Mouse (Mus musculus) forebrain, embryonic 16.5 days (tissue): ENCODE results near the gene Rbms3. TPM values are rescaled to one million over a fixed set of nuclear protein-coding genes. Genes with fewer than 3 reads are reported as not detected.

ENCODE experiments used
- ATAC-seq: fragments of 200-750 bp; cut with Nextera tagmentation; 2 replicates; pipeline ENCODE4 v1.8.0; 2017; ENCODE audit warnings: mild to moderate bottlenecking, moderate library complexity
- H3K27ac ChIP-seq: fragments of 300-500 bp; sonication (generic); 2 replicates; pipeline ENCODE4 v1.5.1; 2014; ENCODE audit warnings: low read length, control low read depth
- H3K27me3 ChIP-seq: fragments of 300-500 bp; sonication (generic); replicated peaks from 2 replicates; pipeline ENCODE4 v1.6.1; 2014; ENCODE audit warnings: low read length; ENCODE audit not compliant: control insufficient read depth, insufficient read depth
- H3K36me3 ChIP-seq: fragments of 300-500 bp; sonication (generic); 2 replicates; pipeline ENCODE4 v1.6.1; 2014; ENCODE audit not compliant: control insufficient read depth, insufficient read depth
- H3K4me1 ChIP-seq: fragments of 300-500 bp; sonication (generic); replicated peaks from 2 replicates; pipeline ENCODE4 v1.6.1; 2014; ENCODE audit warnings: low read length; ENCODE audit not compliant: control insufficient read depth, insufficient read depth
- H3K4me2 ChIP-seq: fragments of 300-500 bp; sonication (generic); 2 replicates; pipeline ENCODE4 v1.6.1; 2014; ENCODE audit warnings: mild to moderate bottlenecking, low read length, control low read depth
- H3K4me3 ChIP-seq: fragments of 300-500 bp; sonication (generic); replicated peaks from 2 replicates; pipeline ENCODE4 v1.5.1; 2014; ENCODE audit warnings: mild to moderate bottlenecking, low read length, control low read depth
- H3K9ac ChIP-seq: fragments of 300-500 bp; sonication (generic); replicated peaks from 2 replicates; pipeline ENCODE4 v1.6.1; 2014; ENCODE audit warnings: low read depth, low read length, control low read depth
- H3K9me3 ChIP-seq: fragments of 300-500 bp; sonication (generic); 2 replicates; pipeline ENCODE4 v1.6.1; 2016; ENCODE audit warnings: low read length; ENCODE audit not compliant: control insufficient read depth
- WGBS: fragments of 180-500 bp; shearing (Covaris S2); extraction: QIAGEN DNeasy Blood & Tissue Kit; methylation state at CpG from one replicate; pipeline ENCODE4 v1.1.7; 2014; 5-methylcytosine and 5-hydroxymethylcytosine counted together
- polyA plus RNA-seq: library from polyadenylated mRNA; unstranded; fragments of >200 nt; fragmentation: Nextera tagmentation; extraction: Ambion mirVana; gene quantifications from 2 replicates; pipeline ENCODE4 v1.2.1, GENCODE M21; 2015

Gene Rbms3
- polyA plus RNA-seq, 1 experiment from 2014 or later: 25.7 TPM

DNA sequence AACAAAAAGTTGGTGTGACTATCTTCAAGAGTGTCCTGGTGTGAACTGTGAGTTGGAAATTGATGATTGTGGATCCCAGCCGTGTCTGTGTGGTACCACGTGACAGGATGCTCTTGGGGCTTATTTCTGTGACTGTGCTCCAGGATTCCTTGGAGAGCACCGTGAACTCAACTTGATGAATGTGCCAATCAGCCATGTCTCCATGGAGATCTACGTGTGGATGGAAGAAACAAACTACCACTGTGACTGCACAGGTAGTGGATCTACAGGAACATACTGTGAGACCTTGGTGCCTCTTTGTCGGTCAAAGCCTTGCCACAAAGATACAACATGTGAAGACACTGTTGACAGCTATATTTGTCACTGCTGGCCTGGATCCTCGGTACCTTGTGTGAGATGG is 570.6 kb downstream of the Rbms3 start:
- 85% methylated on average over 6 of the region's 6 CpGs for WGBS
- no peak overlapping the region for H3K4me3 ChIP-seq
- H3K9ac ChIP-seq: no peak overlapping the region
- H3K4me1 ChIP-seq: no peaks in the 10 kb centered on the region
- no peak for ATAC-seq
- no peaks in the 10 kb centered on the region for H3K27me3 ChIP-seq
- no peak overlapping the region for H3K27ac ChIP-seq
- no peaks in the 10 kb centered on the region for H3K36me3 ChIP-seq
- H3K4me2 ChIP-seq: no peak overlapping the region
- no peaks in the 10 kb centered on the region for H3K9me3 ChIP-seq

DNA sequence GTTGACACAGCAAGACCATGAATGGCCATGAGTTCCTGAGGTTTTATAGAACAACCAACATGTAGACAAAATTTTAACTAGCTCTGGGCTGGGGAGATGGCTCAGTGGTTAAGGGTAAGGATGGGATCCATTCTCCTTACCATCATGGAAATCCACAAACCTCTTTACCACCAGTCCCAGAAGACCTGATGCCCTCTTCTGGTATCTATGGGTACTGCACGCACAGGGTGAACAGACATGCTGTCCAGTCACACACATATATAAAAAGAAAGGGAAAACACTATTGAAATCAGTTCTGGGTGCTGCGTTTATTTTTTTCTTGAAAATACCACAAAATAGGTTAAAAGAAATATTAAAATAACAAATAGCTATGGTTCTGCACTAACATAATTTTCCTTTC is 577.8 kb downstream of the Rbms3 start:
- Histone ChIP-seq H3K36me3 (no peaks in the 10 kb centered on the region), H3K9ac (no peak overlapping the region), H3K27me3 (no peaks in the 10 kb centered on the region), H3K4me3 (no peak overlapping the region), H3K9me3 (no peaks in the 10 kb centered on the region), H3K4me2 (no peak overlapping the region), H3K27ac (no peak overlapping the region), H3K4me1 (no peaks in the 10 kb centered on the region)
- 98% methylated on average over 2 of the region's 2 CpGs for WGBS
- no peak for ATAC-seq

DNA sequence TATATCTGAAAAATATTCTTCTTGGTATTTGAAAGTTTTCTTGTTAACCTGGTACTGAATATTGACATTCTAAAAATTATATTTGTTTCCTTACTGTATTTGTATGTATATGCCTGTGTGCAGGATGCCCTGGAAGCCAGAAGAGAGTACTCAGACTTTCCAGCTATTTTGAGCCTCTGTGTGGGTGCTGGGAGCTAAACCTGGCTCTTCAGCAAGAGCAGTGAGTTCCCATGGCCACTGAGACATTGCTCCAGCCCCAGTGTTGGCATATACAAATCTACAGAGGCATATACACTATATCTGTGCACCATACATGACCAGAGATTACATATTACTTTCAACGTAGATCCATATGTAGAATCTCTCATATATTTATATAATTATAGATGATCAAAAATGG is 581.1 kb downstream of the Rbms3 start:
- Histone ChIP-seq H3K9ac (no peak overlapping the region), H3K4me3 (no peak overlapping the region), H3K9me3 (no peaks in the 10 kb centered on the region), H3K27me3 (no peaks in the 10 kb centered on the region), H3K36me3 (no peaks in the 10 kb centered on the region), H3K4me1 (no peaks in the 10 kb centered on the region), H3K4me2 (no peak overlapping the region), H3K27ac (no peak overlapping the region)
- no peak for ATAC-seq
- 97% methylated on average over 1 of the region's 1 CpGs for WGBS

DNA sequence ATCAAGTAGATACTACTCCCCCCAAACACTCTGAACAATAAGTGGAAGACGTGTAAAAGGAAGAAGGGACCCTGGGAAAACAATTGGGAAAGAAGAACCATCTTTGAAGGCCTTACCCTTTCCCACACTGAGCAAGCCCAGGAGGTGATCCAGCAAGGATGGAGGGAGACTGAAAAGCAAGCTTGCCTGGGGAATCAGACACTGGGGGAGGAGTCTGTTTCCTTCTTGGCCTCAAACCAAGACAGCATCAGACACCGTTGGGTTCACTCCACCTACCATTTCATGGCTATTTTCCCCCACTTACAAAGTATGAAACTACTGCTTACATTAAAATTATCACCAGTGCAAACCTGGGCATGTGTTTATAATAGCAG is 587.7 kb downstream of the Rbms3 start:
- no peak for ATAC-seq
- no peak overlapping the region for H3K4me2 ChIP-seq
- no peak overlapping the region for H3K9ac ChIP-seq
- H3K4me3 ChIP-seq: no peak overlapping the region
- H3K9me3 ChIP-seq: no peaks in the 10 kb centered on the region
- no peaks in the 10 kb centered on the region for H3K27me3 ChIP-seq
- no peak overlapping the region for H3K27ac ChIP-seq
- H3K36me3 ChIP-seq: no peaks in the 10 kb centered on the region
- 0 out of 2 replicates have a peak, but pooled peaks cover 5% of the 10 kb centered on the region for H3K4me1 ChIP-seq
- WGBS: 49% methylated on average over 2 of the region's 2 CpGs

DNA sequence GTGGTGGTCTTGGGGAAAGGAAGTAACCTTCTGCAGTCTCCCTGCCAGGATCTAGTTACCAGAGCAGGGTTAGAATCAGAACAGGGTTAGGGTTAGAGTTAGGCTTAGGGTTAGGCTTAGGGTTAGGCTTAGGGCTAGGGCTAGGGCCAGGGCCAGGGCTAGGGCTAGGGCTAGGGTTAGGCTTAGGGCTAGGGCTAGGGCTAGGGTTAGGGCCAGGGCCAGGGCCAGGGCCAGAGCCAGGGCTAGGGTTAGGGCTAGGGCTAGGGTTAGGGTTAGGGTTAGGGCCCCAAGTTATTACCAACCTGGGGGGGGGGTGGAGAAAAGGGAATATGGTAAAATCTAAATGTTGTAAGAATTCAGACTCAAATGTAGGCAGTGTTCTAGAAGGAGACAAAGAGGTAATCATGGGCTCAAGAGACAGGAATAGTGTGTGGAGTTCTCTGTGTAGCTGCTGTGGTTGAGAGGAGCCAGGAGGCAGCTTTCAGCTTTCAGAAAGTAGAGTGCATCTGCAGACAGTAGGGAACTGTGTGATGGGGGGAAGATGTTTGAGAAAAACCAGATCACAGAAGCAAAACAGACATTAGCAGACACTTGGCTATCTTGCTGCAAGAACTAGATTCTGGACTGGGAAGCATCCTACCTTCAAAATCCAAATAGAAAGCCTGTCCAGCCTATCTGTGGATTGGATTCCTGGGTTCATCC is 588.3 kb downstream of the Rbms3 start:
- no peak overlapping the region for H3K27ac ChIP-seq
- H3K9me3 ChIP-seq: no peaks in the 10 kb centered on the region
- H3K27me3 ChIP-seq: no peaks in the 10 kb centered on the region
- H3K36me3 ChIP-seq: no peaks in the 10 kb centered on the region
- ATAC-seq: no peak
- no peak overlapping the region for H3K4me2 ChIP-seq
- H3K9ac ChIP-seq: no peak overlapping the region
- H3K4me1 ChIP-seq: 0 out of 2 replicates have a peak, but pooled peaks cover 5% of the 10 kb centered on the region
- no peak overlapping the region for H3K4me3 ChIP-seq

DNA sequence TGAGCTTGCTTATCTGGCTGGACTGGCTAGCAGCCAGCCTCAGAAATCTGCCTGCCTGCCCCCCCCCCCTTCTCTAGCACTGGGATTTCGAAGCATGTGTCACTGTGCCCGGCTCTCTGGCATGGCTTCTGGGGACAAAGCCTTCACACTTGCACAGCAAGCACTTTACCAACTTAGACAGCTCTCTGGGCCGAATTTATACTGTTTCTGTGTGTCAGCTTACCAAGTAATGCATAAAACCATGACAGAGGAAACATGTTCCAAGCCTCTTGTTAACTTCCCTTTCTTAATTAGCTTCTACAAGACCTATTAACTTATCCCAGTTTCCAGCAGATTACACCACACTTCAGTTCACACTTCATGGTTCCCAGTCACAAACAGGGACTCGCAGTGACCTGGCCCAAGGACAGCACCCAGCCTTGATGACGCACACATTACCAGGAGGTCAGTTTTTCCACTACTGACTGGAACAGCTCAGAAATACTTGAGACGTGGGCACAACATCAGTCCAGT is 589.7 kb downstream of the Rbms3 start:
- Histone ChIP-seq H3K4me1 (0 out of 2 replicates have a peak, but pooled peaks cover 5% of the 10 kb centered on the region), H3K9me3 (no peaks in the 10 kb centered on the region), H3K9ac (no peak overlapping the region), H3K4me3 (no peak overlapping the region), H3K4me2 (no peak overlapping the region), H3K27ac (no peak overlapping the region), H3K36me3 (no peaks in the 10 kb centered on the region), H3K27me3 (no peaks in the 10 kb centered on the region)
- ATAC-seq: peak; percentile 64; the same call in 1 of the 2 replicates
- WGBS: 39% methylated on average over 6 of the region's 6 CpGs

DNA sequence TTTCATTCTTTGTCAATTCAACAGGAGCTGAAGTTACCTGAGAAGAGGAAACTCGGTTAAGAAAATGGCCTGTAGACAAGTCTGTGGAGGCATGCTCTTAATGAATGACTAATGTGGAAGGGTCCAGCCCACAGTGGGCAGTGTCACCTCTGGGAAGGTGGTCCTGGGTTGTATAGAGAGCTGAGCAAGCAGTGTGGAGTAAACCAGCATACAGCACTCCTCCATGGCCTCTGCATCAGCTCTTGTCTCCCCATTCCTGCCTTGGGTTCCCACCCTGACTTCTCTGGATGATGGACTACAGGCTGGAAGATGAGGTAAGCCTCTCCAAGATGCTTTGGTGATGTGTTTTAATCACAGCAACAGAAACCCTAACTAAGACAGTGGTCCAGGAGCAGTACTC is 597.0 kb downstream of the Rbms3 start:
- Histone ChIP-seq H3K9me3 (no peaks in the 10 kb centered on the region), H3K27ac (no peak overlapping the region), H3K4me1 (no peaks in the 10 kb centered on the region; the same call in 1 of the 2 replicates), H3K27me3 (no peaks in the 10 kb centered on the region), H3K4me2 (no peak overlapping the region), H3K4me3 (no peak overlapping the region), H3K9ac (no peak overlapping the region), H3K36me3 (no peaks in the 10 kb centered on the region)
- WGBS: 82% methylated on average over 1 of the region's 1 CpGs
- ATAC-seq: no peak

DNA sequence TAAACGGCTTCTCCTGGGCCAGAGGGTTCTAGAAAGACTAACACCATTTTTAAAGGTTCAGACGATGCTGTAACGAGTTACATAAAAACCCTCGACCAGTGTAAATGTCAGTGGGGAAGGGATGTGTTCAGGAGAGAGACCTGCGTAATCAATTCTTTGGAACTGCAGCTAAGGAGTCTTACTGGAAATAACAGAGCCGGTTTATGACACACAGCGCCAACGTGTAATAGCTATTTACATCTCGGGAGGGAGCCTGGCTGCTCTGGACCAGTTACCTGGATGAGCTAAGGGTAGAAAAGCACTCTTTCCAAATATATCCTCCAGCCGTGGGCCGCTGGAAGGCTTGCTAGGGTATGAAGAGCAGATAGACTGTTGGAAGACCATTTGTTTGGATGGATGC is 598.5 kb downstream of the Rbms3 start:
- no peaks in the 10 kb centered on the region for H3K27me3 ChIP-seq
- no peak for ATAC-seq
- no peaks in the 10 kb centered on the region; the same call in 1 of the 2 replicates for H3K4me1 ChIP-seq
- H3K9me3 ChIP-seq: no peaks in the 10 kb centered on the region
- no peak overlapping the region for H3K9ac ChIP-seq
- no peaks in the 10 kb centered on the region for H3K36me3 ChIP-seq
- no peak overlapping the region for H3K4me3 ChIP-seq
- no peak overlapping the region for H3K4me2 ChIP-seq
- H3K27ac ChIP-seq: no peak overlapping the region
- WGBS: 67% methylated on average over 11 of the region's 11 CpGs

DNA sequence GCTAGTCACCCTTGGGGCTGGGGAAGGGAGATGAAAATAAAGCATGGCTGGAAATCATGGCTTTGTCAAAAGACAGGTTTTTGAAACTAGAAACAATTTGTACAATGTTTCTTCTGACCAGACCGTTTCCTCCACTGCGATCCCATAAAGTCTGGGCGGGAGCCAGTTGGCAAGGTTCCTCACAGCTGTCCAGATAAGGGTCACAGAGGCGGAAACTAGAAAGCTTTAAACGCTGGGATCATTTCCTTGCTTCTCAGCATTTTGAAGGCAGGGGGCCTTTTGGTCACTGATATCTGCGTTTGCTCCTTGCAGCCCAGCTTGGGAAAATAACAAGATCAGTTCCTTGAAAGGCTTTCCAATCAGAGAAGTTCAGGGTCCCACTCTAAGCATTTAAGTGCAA is 598.9 kb downstream of the Rbms3 start:
- 23% methylated on average over 6 of the region's 6 CpGs for WGBS
- Histone ChIP-seq H3K9ac (no peak overlapping the region), H3K4me3 (no peak overlapping the region), H3K4me2 (no peak overlapping the region), H3K36me3 (no peaks in the 10 kb centered on the region), H3K27me3 (no peaks in the 10 kb centered on the region), H3K27ac (no peak overlapping the region), H3K9me3 (no peaks in the 10 kb centered on the region), H3K4me1 (no peaks in the 10 kb centered on the region; the same call in 1 of the 2 replicates)
- no peak for ATAC-seq
